Mouse (Mus musculus): ENCODE measurements around the gene Slco2a1. TPM values are rescaled to one million over a fixed set of nuclear protein-coding genes. Genes with fewer than 3 reads are reported as not detected.

Slco2a1 gene
- polyA plus RNA-seq, 1 experiment: 0.12 TPM

- Histone ChIP-seq H3K4me3 (no peak overlapping the region), H3ac (ENCODE audit: control insufficient read depth, insufficient read length) (no peak overlapping the region), H3K27me3 (ENCODE audit: control insufficient read depth, insufficient read depth, insufficient read length) (no peaks in the 10 kb centered on the region), H3K79me2 (ENCODE audit: control insufficient read depth, insufficient read depth) (no peaks in the 10 kb centered on the region), H3K36me3 (ENCODE audit: control insufficient read depth, insufficient read depth) (no peaks in the 10 kb centered on the region), H3K4me2 (ENCODE audit: low read depth) (no peak overlapping the region)
- TF ChIP-seq MYOD1 (IDR thresholded peaks at IDR 0.05; ENCODE audit: control insufficient read depth in 1 of 3, insufficient read length in 2 of 3, low read depth in 2 of 3) (peak in 2 of 3 experiments; percentile 1 to 35), USF1 (IDR thresholded peaks at IDR 0.05; ENCODE audit: low read depth) (no peak)
These were observed 56.9 kb downstream of the Slco2a1 start for GRCm38 (mm10) chr9:103045406-103045805.

GRCm38 (mm10) chr9:103049049-103049511, 60.6 kb downstream of the Slco2a1 start:
- no peak overlapping the region for H3ac ChIP-seq (ENCODE audit: control insufficient read depth, insufficient read length)
- no peaks in the 10 kb centered on the region for H3K79me2 ChIP-seq (ENCODE audit: control insufficient read depth, insufficient read depth)
- H3K36me3 ChIP-seq (ENCODE audit: control insufficient read depth, insufficient read depth): no peaks in the 10 kb centered on the region
- H3K27me3 ChIP-seq (ENCODE audit: control insufficient read depth, insufficient read depth, insufficient read length): no peaks in the 10 kb centered on the region
- no peak for TF ChIP-seq USF1 (IDR thresholded peaks at IDR 0.05; ENCODE audit: low read depth)
- TF ChIP-seq E2F4 (IDR thresholded peaks at IDR 0.05; ENCODE audit: insufficient read depth): no peak
- no peak for TF ChIP-seq TCF3 (IDR thresholded peaks at IDR 0.05; ENCODE audit: insufficient read length, low read depth)
- TF ChIP-seq POLR2AphosphoS2 (IDR thresholded peaks at IDR 0.05; ENCODE audit: insufficient read length, low read depth): no peak
- TF ChIP-seq MYOG (IDR thresholded peaks at IDR 0.05; ENCODE audit: control insufficient read depth in 1 of 3, insufficient read depth in 1 of 3, insufficient read length in 2 of 3, low read depth in 2 of 3): no peak
- no peak for TF ChIP-seq TCF12 (IDR thresholded peaks at IDR 0.05; ENCODE audit: insufficient read depth, poor library complexity, severe bottlenecking)
- TF ChIP-seq REST (IDR thresholded peaks at IDR 0.05; ENCODE audit: insufficient read depth, insufficient read length): no peak
- TF ChIP-seq MAX (IDR thresholded peaks at IDR 0.05; ENCODE audit: low read depth): no peak
- TF ChIP-seq MYOD1 (IDR thresholded peaks at IDR 0.05; ENCODE audit: control insufficient read depth in 1 of 3, insufficient read length in 2 of 3, low read depth in 2 of 3): no peak
- no peak for TF ChIP-seq SRF (IDR thresholded peaks at IDR 0.05; ENCODE audit: control insufficient read depth, insufficient read length, low read depth)
- TF ChIP-seq POLR2A (IDR thresholded peaks at IDR 0.05; ENCODE audit: insufficient read length, low read depth): no peak
- H3K4me2 ChIP-seq (ENCODE audit: low read depth): no peak overlapping the region
- no peak overlapping the region for H3K4me3 ChIP-seq

- TF ChIP-seq TCF12 (IDR thresholded peaks at IDR 0.05; ENCODE audit: insufficient read depth, poor library complexity, severe bottlenecking): no peak
- TF ChIP-seq TCF3 (IDR thresholded peaks at IDR 0.05; ENCODE audit: insufficient read length, low read depth): no peak
- no peaks in the 10 kb centered on the region for H3K79me2 ChIP-seq (ENCODE audit: control insufficient read depth, insufficient read depth)
These were observed 65.3 kb downstream of the Slco2a1 start for GRCm38 (mm10) chr9:103053829-103054228.

GRCm38 (mm10) chr9:103055061-103055460, 66.5 kb downstream of the Slco2a1 start:
- no peak overlapping the region for H3ac ChIP-seq (ENCODE audit: control insufficient read depth, insufficient read length)
- H3K27me3 ChIP-seq (ENCODE audit: control insufficient read depth, insufficient read depth, insufficient read length): no peaks in the 10 kb centered on the region
- H3K4me3 ChIP-seq: no peak overlapping the region
- no peak for TF ChIP-seq CEBPB (IDR thresholded peaks at IDR 0.05; ENCODE audit: insufficient read depth, poor library complexity, severe bottlenecking)
- TF ChIP-seq SRF (IDR thresholded peaks at IDR 0.05; ENCODE audit: control insufficient read depth, insufficient read length, low read depth): no peak
- no peak for TF ChIP-seq MYOG (IDR thresholded peaks at IDR 0.05; ENCODE audit: control insufficient read depth in 1 of 3, insufficient read depth in 1 of 3, insufficient read length in 2 of 3, low read depth in 2 of 3)
- TF ChIP-seq REST (IDR thresholded peaks at IDR 0.05; ENCODE audit: insufficient read depth, insufficient read length): no peak
- TF ChIP-seq TCF3 (IDR thresholded peaks at IDR 0.05; ENCODE audit: insufficient read length, low read depth): no peak
- H3K79me2 ChIP-seq (ENCODE audit: control insufficient read depth, insufficient read depth): no peaks in the 10 kb centered on the region
- H3K4me2 ChIP-seq (ENCODE audit: low read depth): no peak overlapping the region
- H3K36me3 ChIP-seq (ENCODE audit: control insufficient read depth, insufficient read depth): no peaks in the 10 kb centered on the region

More at GRCm38 (mm10) chr9:103053829-103054228, 65.3 kb downstream of the Slco2a1 start:
- H3K4me3 ChIP-seq: no peak overlapping the region
- H3K36me3 ChIP-seq (ENCODE audit: control insufficient read depth, insufficient read depth): no peaks in the 10 kb centered on the region
- H3ac ChIP-seq (ENCODE audit: control insufficient read depth, insufficient read length): no peak overlapping the region
- no peaks in the 10 kb centered on the region for H3K27me3 ChIP-seq (ENCODE audit: control insufficient read depth, insufficient read depth, insufficient read length)
- no peak overlapping the region for H3K4me2 ChIP-seq (ENCODE audit: low read depth)

- Histone ChIP-seq H3K79me2 (ENCODE audit: control insufficient read depth, insufficient read depth) (no peaks in the 10 kb centered on the region), H3K36me3 (ENCODE audit: control insufficient read depth, insufficient read depth) (no peaks in the 10 kb centered on the region), H3K4me3 (no peak overlapping the region), H3K27me3 (ENCODE audit: control insufficient read depth, insufficient read depth, insufficient read length) (no peaks in the 10 kb centered on the region), H3K4me2 (ENCODE audit: low read depth) (no peak overlapping the region), H3ac (ENCODE audit: control insufficient read depth, insufficient read length) (no peak overlapping the region)
- TF ChIP-seq CEBPB (IDR thresholded peaks at IDR 0.05; ENCODE audit: insufficient read depth, poor library complexity, severe bottlenecking) (no peak), USF1 (IDR thresholded peaks at IDR 0.05; ENCODE audit: low read depth) (no peak), REST (IDR thresholded peaks at IDR 0.05; ENCODE audit: insufficient read depth, insufficient read length) (no peak), TCF3 (IDR thresholded peaks at IDR 0.05; ENCODE audit: insufficient read length, low read depth) (no peak), MYOG (IDR thresholded peaks at IDR 0.05; ENCODE audit: control insufficient read depth in 1 of 3, insufficient read depth in 1 of 3, insufficient read length in 2 of 3, low read depth in 2 of 3) (no peak), TCF12 (IDR thresholded peaks at IDR 0.05; ENCODE audit: insufficient read depth, poor library complexity, severe bottlenecking) (no peak)
These were observed 67.7 kb downstream of the Slco2a1 start for GRCm38 (mm10) chr9:103056164-103056563.

GRCm38 (mm10) chr9:103060551-103060950, 72.0 kb downstream of the Slco2a1 start:
- TF ChIP-seq MAX (IDR thresholded peaks at IDR 0.05; ENCODE audit: low read depth): no peak
- no peak for TF ChIP-seq TCF3 (IDR thresholded peaks at IDR 0.05; ENCODE audit: insufficient read length, low read depth)
- H3K79me2 ChIP-seq (ENCODE audit: control insufficient read depth, insufficient read depth): no peaks in the 10 kb centered on the region
- no peaks in the 10 kb centered on the region for H3K36me3 ChIP-seq (ENCODE audit: control insufficient read depth, insufficient read depth)
- H3ac ChIP-seq (ENCODE audit: control insufficient read depth, insufficient read length): no peak overlapping the region
- H3K4me2 ChIP-seq (ENCODE audit: low read depth): no peak overlapping the region
- no peak overlapping the region for H3K4me3 ChIP-seq
- H3K27me3 ChIP-seq (ENCODE audit: control insufficient read depth, insufficient read depth, insufficient read length): no peaks in the 10 kb centered on the region
